Mouse (Mus musculus): ENCODE data around the gene Cradd.

Cradd gene

DNA sequence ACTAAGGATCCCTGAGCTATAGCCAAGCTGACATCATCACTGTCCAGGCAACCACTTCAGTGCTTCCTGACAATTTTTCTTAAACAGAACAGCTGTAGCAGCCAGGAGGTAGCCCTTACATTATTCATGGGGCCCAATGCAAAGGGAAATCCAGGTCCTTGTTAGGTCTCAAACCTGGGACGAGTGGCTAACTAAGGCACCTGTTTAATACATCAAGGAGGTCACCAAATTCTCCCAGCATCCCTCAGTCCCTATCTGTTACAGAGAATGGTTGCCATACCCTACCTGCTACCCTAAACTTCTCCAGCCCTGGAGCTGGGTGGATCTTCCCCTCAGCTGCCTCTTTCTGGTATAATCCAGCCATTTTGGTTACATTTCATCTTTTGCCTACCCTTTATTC lies 10.9 kb upstream of the Cradd start:
- DNase-seq (ENCODE audit: low spot score): no peak

DNA sequence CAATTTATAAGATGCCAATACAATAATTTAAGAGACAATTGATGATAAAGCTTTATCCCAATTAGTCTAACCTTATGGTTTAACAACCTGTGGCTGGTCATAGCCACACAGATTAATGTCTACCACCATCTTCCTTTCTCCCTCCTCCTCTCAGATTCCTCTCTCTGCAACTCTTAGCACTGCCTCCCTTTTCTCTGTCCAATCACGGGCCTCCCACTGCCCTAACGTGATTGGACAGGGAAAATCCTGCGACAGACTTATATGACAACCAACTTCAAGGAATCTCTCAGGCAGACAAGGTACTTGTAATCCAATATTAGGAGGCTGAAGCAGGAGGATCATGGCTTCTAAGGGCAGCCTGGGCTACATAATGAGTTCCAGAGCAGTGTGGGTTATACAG lies 8.7 kb upstream of the Cradd start:
- no peak for DNase-seq (ENCODE audit: low spot score)

DNA sequence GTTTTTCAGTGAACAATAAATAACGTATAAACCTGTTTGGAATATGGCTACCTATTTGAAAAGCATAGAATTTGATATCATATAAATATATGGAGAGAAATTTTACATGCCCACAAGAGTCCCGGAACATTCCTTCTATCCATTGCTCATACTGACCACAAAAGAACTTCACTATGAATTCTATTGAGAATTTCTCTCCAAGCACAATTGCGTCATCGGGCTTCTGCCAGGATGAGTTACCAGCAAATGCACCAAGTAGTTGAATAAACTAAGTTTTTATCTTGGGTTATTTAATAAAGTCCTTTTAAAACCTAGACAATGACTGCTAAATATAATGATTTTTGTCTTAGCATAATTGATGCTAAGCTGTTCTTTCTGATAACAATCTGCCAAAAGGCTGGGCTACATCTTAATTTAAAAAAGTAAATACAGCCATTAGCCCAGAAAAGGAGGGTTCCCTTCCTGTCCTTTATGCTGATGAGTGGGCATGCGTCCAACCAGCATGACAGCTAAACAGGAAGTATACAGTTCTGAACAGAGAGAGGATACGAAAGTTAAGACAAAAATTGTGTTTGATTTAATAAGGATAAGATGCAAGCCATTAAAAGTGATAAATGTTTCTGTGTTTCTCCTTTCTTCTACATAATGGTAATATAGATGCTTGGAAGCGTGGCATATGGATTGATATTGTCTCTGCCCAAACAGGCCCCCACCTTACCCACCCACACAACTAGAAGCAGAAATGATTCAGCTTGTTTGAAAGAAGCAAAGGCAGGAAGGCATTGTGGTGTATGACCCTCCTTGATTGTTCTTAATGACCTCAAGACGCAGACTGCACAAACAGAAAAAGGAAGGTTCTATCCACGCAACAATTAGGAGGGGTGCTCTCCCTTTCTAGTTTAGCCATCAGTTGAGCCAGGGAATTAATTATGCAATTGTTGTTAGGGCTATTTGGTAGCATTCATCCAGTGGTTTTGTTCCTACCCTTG lies 6.7 kb upstream of the Cradd start:
- no peak for DNase-seq (ENCODE audit: low spot score)

DNA sequence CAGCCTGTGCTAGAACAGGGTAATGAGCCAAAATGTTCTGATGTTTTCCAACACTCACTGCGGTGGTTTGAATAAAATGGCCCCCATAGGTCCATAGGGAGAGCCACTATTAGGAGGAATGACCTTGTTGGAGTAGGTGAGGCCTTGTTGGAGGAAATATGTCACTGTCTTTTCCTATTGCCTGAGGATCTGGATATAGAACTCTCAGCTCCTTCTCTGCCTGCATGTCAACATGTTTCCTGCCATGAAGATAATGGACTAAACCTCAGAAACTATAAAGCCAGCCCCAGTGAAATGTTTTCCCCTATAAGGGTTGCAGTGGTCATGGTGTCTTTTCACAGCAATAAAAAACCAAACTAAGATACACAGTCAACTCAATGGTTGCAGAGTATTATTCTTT lies 6.0 kb upstream of the Cradd start:
- no peak for DNase-seq (ENCODE audit: low spot score)

DNA sequence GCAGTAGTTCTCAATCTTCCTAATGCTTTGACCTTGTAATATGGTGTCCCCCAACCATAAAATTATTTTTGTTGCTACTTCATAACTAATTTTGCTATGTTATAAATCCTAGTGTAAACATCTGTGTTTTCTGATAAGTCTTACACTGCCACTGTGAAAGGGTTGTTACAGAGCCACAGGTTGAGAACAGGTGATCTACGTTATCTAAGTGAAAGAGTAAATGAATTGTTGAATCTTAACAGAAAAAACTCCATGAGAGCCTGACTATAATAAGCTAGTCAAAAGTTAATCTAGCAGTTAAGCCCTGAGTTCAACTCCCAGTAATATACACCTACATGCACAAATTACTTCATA lies 322 bp upstream of the Cradd start:
- DNase-seq (ENCODE audit: low spot score): no peak

DNA sequence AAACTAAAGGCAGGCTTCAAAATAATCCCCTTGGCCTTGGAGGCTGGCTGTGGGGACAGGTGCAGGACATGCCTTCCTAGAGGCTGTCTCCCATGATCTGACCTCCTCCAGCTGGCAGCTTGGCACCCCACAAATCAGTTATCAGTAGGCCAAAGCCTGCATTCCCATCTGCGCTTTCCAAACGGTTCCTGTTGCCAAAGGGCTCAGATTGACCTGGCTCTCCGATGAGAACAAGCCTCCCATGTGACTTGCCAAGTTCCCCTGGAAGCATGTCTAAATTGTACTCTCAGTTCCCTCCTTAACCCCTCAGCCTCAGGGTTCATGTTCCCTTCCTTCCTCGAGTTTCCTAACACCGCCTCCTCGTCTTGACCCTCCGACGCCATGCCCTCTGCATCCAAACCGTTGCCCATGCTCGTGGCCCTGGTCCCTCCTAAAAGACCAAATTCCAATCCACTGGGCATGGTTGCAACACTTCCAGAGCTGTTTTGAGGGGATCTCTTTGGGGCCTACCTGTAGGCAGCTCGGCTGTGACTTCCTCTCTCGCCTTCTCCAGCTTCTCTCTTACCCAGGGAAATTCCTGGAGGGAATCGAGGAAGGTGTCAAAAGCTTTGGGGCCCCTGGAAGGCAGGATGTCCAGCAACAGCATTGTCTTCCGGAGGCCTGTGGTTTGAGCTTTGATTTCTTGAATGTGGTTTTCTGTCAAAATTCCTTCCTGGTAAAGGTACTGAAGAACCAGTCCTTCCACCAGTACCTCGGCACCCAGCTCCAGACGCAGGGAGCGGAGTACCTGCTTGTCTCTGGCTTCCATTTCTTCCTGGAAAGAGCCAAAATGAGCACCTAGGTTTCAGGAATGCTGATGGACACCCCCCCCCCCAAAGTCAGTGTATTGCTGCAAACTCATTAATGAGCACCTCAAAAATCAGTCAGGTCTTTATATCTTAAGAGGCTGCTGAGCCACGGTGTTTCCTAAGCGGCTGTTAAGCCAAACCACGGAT lies 1.6 kb downstream of the Cradd start:
- DNase-seq (ENCODE audit: low spot score): peak; percentile 87

DNA sequence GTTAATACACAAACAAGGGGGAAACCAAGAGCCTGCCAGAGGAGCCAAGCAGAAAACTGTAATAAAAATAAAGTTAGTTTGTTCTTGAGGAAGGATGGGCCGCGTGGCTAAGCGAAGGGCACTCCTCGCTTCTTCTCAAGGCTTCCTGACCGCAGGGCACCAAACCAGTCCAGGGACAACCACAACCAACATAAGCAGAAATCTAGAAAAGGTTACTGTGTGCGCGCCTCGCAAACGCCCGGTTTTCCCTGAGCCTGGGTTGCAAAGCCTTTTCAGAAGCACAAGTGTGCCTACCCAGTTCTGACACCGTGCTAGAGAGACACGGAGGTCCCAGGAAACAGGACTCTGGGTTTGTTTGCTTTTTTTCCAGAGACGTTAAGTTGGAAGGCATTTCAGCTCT lies 4.9 kb downstream of the Cradd start:
- DNase-seq (ENCODE audit: low spot score): no peak

DNA sequence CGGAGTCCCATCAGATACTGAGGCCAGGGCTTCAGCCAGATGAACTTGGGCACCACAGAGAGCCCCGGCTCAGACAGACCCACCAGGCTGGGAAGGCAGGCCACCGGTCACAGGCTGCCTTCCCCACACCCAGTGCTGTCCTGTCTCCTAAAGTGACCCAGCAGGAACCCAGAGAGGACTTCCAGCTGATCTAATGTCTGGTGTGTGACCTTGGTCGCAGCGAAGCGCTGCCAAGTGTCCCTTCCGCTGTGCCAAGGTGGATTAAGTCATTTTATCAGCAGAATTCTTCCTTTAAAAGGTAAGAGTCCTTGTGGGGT lies 5.6 kb downstream of the Cradd start:
- no peak for DNase-seq (ENCODE audit: low spot score)

DNA sequence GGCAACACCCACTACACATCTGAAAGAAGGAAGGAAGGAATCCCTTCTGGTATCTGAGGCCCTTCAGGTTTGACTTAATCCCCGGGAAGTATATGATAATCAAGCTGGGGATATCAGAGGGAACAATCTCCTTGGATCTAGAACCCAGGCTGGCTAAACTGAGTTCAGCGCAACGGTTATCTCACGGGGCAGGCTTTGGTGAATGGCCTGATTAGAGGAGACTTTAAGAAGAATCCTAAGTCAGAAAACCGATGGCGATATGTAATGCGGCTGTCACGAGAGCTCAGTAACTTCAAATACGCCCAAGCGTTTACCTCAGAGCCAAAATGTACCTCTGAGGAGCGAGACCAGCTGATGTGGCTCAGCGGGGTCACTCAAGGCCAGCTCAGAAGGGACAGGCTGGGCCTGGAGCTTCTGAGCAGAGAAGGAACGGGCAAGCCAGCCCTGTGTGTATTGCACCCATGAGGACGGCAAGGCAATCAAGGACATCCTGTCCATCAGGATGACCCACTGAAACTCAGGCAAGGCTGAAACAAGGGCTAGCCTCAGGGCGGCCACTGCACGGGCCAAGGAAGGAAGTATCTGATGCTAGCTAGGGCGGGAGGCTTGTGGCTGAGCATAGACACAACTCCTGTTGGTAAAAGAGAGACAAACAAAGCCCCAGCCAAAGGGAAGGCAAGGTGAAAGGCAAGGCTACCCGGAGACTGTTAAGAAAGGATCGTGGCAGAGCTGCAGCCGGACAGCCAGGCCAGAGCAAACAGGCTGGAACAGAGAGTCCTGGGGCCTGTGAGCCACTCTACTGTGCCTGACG lies 6.1 kb downstream of the Cradd start:
- DNase-seq (ENCODE audit: low spot score): no peak

DNA sequence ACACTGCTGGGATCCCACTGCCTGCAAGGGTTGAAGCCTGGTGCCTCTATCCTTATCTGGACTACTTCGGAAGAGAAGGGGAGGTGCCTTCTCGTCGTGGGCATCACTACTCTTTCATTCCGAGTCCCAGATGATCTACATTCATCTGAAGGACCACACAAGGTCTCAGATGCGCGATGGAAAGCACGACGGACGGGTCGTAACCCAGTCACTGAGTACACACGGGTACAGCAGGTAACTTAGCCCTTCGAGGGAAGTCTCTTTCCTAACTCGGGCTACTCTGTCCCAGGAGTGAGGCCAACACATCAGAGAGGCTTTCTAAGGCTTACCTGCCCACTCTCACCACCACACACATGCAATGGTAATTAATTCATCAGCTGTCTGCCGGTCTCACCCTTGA lies 6.8 kb downstream of the Cradd start:
- DNase-seq (ENCODE audit: low spot score): no peak

DNA sequence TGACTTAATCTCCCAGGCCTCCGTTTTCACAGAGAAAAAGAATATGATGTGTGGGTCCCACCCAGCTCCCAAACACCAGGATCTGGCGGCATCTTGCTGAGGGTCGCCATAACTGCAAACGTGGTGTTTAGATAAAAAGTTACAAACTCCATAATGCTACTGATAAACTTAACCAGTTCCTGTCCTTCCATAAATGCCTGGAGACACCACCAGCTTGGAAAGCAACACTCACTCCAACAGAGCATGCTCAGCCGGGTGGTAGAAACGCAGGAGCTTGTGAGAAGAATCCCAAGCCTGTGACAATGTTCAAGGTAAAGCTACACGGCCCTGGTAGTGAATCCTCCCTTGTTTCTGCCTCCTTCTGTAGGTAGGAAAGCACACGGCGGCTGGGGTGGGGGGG lies 7.3 kb downstream of the Cradd start:
- DNase-seq (ENCODE audit: low spot score): no peak

DNA sequence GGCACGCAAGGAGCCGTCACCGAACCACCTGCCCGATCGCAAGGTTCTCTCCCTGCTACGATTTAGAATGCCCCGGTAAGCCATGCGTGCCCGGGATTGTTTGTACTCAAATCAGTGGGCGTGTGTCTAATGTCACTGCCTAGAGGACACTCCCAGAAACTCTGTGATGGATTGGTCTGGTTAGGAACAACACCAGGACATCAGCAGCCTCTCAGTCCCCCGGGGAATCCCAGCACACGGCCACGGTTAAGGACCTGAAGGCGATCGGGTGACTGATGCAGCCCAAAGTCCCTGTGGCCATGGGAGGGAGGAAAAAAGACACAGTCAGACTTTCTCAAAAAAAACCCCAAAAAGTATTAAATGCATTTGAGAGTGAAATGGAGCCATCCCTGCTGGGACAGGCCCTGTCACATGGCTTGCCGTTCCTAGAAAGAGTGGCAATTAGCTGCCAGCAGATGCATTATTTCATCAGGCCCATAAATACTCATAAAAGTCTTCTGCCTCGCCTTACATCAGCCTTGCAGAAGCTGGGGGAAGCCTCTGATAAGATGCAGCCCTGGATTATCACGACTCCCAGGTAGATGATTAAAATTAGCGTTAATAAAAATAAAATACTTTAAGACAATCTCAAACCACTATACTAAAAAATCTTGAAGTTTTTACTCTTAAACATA lies 8.0 kb downstream of the Cradd start:
- no peak for DNase-seq (ENCODE audit: low spot score)

DNA sequence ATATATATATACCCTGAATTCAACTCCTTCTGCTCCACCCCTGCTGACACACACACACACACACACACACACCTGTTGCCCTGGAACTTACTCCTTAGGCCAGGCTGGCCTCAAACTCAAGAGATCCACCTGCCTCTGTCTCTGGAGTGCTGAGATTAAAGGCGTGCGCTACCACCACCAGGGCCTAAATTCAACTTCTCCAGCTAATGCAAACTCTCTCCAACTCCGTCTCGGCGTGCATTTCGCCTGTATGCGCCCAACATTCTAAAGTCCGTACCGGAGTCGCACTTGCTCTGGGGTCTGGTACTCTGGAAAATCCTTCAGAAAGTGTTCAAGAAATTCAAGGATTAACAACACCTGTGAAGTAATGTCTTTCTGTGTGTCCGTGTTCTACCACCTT lies 8.6 kb downstream of the Cradd start:
- DNase-seq (ENCODE audit: low spot score): no peak

DNA sequence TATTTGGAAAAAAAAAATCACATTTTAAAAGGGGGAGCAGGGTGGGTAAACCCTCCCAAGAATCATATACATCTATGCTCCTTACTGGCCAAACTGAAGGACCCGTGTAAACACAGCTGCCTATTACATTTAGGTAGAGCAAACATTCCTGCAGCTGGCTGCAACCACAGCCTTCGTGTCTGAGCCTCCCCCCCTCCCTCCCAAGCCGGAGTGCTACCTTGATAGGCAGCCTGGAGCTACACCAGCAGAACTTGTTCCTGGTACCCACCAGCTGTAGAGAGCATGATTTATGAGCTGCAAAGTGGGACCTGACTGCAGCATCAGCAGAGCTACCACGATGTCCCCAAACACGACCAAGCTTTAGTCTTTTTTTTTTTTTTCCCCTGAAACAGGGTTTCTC lies 9.9 kb downstream of the Cradd start:
- no peak for DNase-seq (ENCODE audit: low spot score)

DNA sequence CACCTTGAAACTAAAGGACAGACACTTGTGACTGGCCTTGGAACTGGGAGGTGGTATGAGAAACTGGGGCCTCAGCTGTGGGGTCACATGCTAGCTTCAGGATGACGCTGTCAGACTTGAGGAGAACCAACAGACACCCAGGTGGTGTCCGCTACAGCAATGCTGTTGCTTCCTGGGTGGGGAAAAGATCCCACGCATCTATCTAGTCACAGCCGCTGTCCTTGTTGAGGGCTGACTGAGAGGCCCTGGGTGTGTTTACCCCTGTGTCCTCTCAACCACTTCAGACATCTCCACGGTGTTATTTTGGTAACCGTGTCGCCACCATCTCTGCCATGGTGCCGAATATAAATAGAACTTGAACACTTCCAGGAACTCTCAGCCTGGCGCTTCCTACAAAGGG lies 10.4 kb downstream of the Cradd start:
- no peak for DNase-seq (ENCODE audit: low spot score)

DNA sequence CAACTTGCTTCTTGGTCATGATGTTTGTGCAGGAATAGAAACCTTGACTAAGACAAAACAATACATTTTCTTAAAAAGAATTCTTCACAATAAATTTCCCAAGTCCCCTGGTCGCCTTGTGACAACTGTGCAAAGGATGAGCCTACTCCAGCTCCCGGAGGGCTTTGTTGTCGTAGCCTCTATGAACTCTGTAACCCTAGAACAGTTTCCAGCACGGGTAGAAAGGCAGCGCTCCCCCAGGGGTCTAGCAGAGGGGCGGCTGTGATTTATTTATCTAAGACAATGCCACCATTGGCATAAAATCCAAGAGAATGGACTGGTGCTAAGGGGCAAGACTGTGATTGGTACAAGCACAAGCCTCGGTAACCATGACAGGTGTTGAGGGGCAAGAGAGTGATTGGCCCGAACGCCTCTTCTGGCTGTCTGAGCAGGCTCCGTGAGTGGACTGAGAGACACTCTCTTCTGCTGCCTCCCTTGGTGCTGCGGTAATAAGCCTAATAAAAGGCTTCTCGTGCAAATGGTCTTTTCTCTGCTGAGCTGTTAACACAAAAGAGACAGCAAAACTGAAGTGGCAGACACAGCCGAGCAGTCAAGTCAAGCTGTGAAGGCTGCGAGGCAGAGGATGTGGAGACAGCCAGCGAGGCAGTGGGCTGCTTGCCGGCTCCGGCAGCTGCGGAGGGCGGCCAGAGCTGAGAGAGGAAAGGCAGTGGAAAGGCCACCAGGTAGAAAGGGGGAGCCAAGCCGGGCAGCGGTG lies 13.1 kb downstream of the Cradd start:
- no peak for DNase-seq (ENCODE audit: low spot score)

DNA sequence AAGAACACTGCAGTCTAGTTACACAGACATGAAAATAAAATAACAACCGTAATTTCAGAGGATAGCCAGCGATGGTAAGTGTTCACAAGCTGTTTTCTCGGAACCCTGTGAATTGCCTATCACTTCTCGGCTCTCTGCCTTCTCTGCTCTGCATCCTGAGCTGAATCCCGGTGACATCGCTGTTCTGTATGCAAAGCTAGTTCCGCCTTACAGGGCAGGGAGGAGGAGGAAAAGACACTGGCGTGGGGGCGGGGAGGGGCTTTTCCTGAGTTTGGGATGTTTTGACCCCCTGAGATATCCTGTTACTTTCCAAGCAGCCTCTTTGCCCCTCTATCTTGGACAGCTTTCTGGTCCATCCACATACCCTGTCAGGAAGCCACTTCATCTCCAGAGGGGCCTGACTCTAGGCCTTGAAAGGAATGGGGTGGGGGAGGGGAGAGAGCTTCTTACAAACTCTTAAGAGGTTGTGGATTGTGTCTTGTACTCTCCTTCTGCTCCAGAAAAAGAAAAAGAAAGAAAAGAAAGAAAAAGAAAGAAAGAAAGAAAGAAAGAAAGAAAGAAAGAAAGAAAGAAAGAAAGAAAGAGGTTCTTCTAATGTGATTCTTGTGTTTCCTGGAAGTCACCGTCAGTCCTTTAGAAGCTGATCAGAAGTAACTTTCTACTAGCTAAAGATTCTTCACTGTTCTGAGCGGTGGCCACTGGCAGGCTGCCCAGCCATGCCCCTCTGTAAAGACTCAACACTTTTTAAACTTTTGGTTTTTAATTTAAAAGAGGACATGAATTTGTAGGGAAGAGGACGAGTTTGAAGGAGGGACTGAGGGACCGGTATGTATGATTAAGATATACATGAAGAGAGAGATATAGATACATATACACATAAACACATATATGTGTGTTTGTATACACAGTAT lies 14.3 kb downstream of the Cradd start:
- DNase-seq (ENCODE audit: low spot score): no peak

DNA sequence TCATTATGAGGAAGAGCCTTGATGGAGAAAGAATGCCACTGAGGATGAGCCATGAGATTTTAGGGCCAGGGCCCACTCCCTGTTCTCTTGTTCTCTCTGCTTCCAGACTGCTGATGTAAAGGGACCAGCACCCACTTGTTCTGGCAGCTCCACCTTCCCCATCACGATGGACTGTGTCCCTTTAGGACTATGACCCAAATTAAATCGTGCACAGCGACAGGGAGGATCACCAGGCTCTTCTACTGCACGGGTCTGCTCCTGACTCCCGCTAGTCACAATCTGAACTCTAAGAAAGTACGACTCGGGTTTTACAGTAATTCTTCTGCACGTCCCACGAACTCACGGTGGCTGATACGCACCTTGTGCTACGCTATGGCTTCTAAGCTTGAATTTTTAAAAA lies 14.9 kb downstream of the Cradd start:
- no peak for DNase-seq (ENCODE audit: low spot score)

DNA sequence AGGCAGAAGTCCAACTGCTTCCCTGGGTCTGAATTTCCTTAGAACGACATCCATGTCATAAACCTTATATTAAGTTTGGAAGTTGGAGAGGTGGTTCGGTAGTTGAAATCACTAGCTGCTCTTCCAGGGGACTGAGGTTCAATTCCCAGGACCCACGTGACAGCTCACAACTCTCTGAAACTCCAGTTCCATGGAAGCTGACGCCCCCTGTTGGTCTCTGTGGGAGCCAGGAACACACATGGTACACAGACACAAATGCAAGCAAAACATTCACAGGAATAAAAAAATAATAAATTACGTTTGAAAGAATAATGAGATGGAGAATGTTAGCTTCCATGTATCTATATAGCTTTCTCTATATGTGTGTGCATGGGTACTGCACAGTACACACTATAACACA lies 16.0 kb downstream of the Cradd start:
- no peak for DNase-seq (ENCODE audit: low spot score)

All from lung, postnatal 25 days (tissue).